Mouse (Mus musculus) lung, embryonic 14.5 days (tissue): Measurements from ENCODE around the gene Mad2l2. TPM values are rescaled to one million over a fixed set of nuclear protein-coding genes. Genes with fewer than 3 reads are reported as not detected.

ENCODE experiments used
- ATAC-seq: fragments of 200-750 bp; cut with Nextera tagmentation; 2 replicates; pipeline ENCODE4 v1.8.0; 2017; ENCODE audit warnings: mild to moderate bottlenecking, moderate TSS enrichment, moderate library complexity; ENCODE audit not compliant: insufficient read depth
- DNase-seq: peaks from one replicate; pipeline ENCODE4 v3.0.0-alpha.2; 2015
- H3K27ac ChIP-seq: fragments of 300-500 bp; sonication (generic); 2 replicates; pipeline ENCODE4 v1.5.1; 2014; ENCODE audit warnings: low read depth, mild to moderate bottlenecking, moderate library complexity
- H3K27me3 ChIP-seq: fragments of 300-500 bp; sonication (generic); 2 replicates; pipeline ENCODE4 v1.6.1; 2014; ENCODE audit warnings: low read length, control low read depth; ENCODE audit not compliant: insufficient read depth
- H3K36me3 ChIP-seq: fragments of 300-500 bp; sonication (generic); 2 replicates; pipeline ENCODE4 v1.6.1; 2014; ENCODE audit warnings: control low read depth; ENCODE audit not compliant: insufficient read depth
- H3K4me1 ChIP-seq: fragments of 300-500 bp; sonication (generic); 2 replicates; pipeline ENCODE4 v1.6.1; 2014; ENCODE audit warnings: antibody characterized with exemption, control low read depth; ENCODE audit not compliant: insufficient read depth
- H3K4me2 ChIP-seq: fragments of 300-500 bp; sonication (generic); 2 replicates; pipeline ENCODE4 v1.6.1; 2014; ENCODE audit warnings: mild to moderate bottlenecking
- H3K4me3 ChIP-seq: fragments of 300-500 bp; sonication (generic); 2 replicates; pipeline ENCODE4 v1.5.1; 2014; ENCODE audit warnings: low read depth, low read length
- H3K9ac ChIP-seq: fragments of 300-500 bp; sonication (generic); 2 replicates; pipeline ENCODE4 v1.6.1; 2014
- H3K9me3 ChIP-seq: fragments of 300-500 bp; sonication (generic); 2 replicates; pipeline ENCODE4 v1.6.1; 2016; ENCODE audit warnings: low read depth, low read length, control low read depth
- CTCF ChIP-seq: IDR thresholded peaks from 2 replicates; pipeline ENCODE4 v1.5.1; 2016; ENCODE audit warnings: antibody characterized with exemption, low read depth
- WGBS: fragments of 180-500 bp; shearing (Covaris S2); extraction: QIAGEN DNeasy Blood & Tissue Kit; methylation state at CpG from one replicate; pipeline ENCODE4 v1.1.7; 2014; 5-methylcytosine and 5-hydroxymethylcytosine counted together
- polyA plus RNA-seq: library from polyadenylated mRNA; unstranded; fragments of >200 nt; fragmentation: Nextera tagmentation; extraction: Ambion mirVana; gene quantifications from 2 replicates; pipeline ENCODE4 v1.2.1, GENCODE M21; 2014

Gene Mad2l2
- polyA plus RNA-seq, 1 experiment from 2014 or later, result 61.1 TPM

GRCm38 (mm10) chr4:148151267-148152168, 21.3 kb downstream of the Mad2l2 start, which contains the start of gene Fbxo6:
Gene Fbxo6 (minus strand): TSS chr4:148152140.
- peak; percentile 83 for TF ChIP-seq CTCF
- peak; percentile 90 for DNase-seq
- peak within 1 kb of the TSS; percentile 93 for H3K4me2 ChIP-seq
- H3K27me3 ChIP-seq, result no peaks in the 10 kb centered on the region
- H3K9me3 ChIP-seq, result no peaks in the 10 kb centered on the region
- H3K9ac ChIP-seq, result peak within 1 kb of the TSS; percentile 67
- no peaks in the 10 kb centered on the region for H3K4me1 ChIP-seq
- peak within 1 kb of the TSS; percentile 57 for H3K4me3 ChIP-seq
- H3K36me3 ChIP-seq, result 0 out of 2 replicates have a peak, but pooled peaks cover 3% of the 10 kb centered on the region
- under 1% methylated on average over 67 of the region's 67 CpGs for WGBS
- ATAC-seq, result peak; percentile 89
- peak within 1 kb of the TSS; percentile 75 for H3K27ac ChIP-seq

- no peaks in the 10 kb centered on the region for H3K4me1 ChIP-seq
- no peaks in the 10 kb centered on the region for H3K27me3 ChIP-seq
- no peaks in the 10 kb centered on the region for H3K36me3 ChIP-seq
- H3K9me3 ChIP-seq, result no peaks in the 10 kb centered on the region
- no peak overlapping the region for H3K27ac ChIP-seq
- no peak overlapping the region for H3K9ac ChIP-seq
- whole genome bisulfite sequencing, result 73% methylated on average over 5 of the region's 5 CpGs
- no peak for TF ChIP-seq CTCF
- no peak overlapping the region for H3K4me3 ChIP-seq
- ATAC-seq (no peak), DNase-seq (no peak)
- H3K4me2 ChIP-seq, result peak overlapping the region; percentile 93; the same call in 1 of the 2 replicates
These were observed 22.4 kb downstream of the Mad2l2 start for GRCm38 (mm10) chr4:148152547-148152946.

- no peak for DNase-seq
- Histone ChIP-seq H3K27ac (no peak overlapping the region), H3K9me3 (no peaks in the 10 kb centered on the region), H3K4me1 (no peaks in the 10 kb centered on the region), H3K9ac (no peak overlapping the region), H3K36me3 (no peaks in the 10 kb centered on the region), H3K4me2 (no peak overlapping the region), H3K4me3 (no peak overlapping the region), H3K27me3 (no peaks in the 10 kb centered on the region)
- TF ChIP-seq CTCF, result no peak
- ATAC-seq, result no peak
- 85% methylated on average over 4 of the region's 4 CpGs for WGBS
These were observed 23.8 kb downstream of the Mad2l2 start for GRCm38 (mm10) chr4:148154006-148154405.

- Histone ChIP-seq H3K27me3 (peaks cover 5% of the 10 kb centered on the region; the same call in 1 of the 2 replicates), H3K4me3 (no peak overlapping the region), H3K4me1 (no peaks in the 10 kb centered on the region), H3K36me3 (no peaks in the 10 kb centered on the region), H3K9ac (no peak overlapping the region), H3K27ac (no peak overlapping the region), H3K4me2 (no peak overlapping the region), H3K9me3 (no peaks in the 10 kb centered on the region)
- DNase-seq, result peak; percentile 63
- 54% methylated on average over 3 of the region's 3 CpGs for WGBS
- TF ChIP-seq CTCF, result peak; percentile 61
- ATAC-seq, result no peak
These were observed 24.8 kb downstream of the Mad2l2 start for GRCm38 (mm10) chr4:148154982-148155381.

GRCm38 (mm10) chr4:148158436-148159348, 28.5 kb downstream of the Mad2l2 start:
- H3K27ac ChIP-seq, result no peak overlapping the region
- peaks cover 39% of the 10 kb centered on the region for H3K27me3 ChIP-seq
- peak overlapping the region; percentile 97 for H3K4me2 ChIP-seq
- H3K9me3 ChIP-seq, result no peaks in the 10 kb centered on the region
- ATAC-seq (no peak), DNase-seq (peak; percentile 19)
- no peaks in the 10 kb centered on the region for H3K36me3 ChIP-seq
- H3K9ac ChIP-seq, result peak overlapping the region; percentile 58
- TF ChIP-seq CTCF, result no peak
- WGBS, result 32% methylated on average over 27 of the region's 27 CpGs
- H3K4me1 ChIP-seq, result no peaks in the 10 kb centered on the region
- peak overlapping the region; percentile 56 for H3K4me3 ChIP-seq

GRCm38 (mm10) chr4:148159544-148160435, 29.6 kb downstream of the Mad2l2 start:
- ATAC-seq (peak; percentile 89), DNase-seq (peak; percentile 93)
- TF ChIP-seq CTCF, result peak; percentile 41
- Histone ChIP-seq H3K4me1 (no peaks in the 10 kb centered on the region), H3K9me3 (no peaks in the 10 kb centered on the region), H3K4me3 (peak overlapping the region; percentile 56), H3K36me3 (no peaks in the 10 kb centered on the region), H3K9ac (peak overlapping the region; percentile 58), H3K27me3 (peaks cover 50% of the 10 kb centered on the region), H3K27ac (peak overlapping the region; percentile 52; the same call in 1 of the 2 replicates), H3K4me2 (peak overlapping the region; percentile 97)
- under 1% methylated on average over 52 of the region's 55 CpGs for WGBS
